Mouse (Mus musculus) hindbrain, embryonic 12.5 days (tissue): ENCODE measurements at regions not wholly inside any gene's neighbourhood (a gene's known extent, or its start where the extent isn't known, plus 50 kb on each side); places are given as distances from the start of the nearest gene placed in this dataset.
A peak's percentile ranks its signal among the peaks of the same experiment; 100 is the strongest.

ENCODE experiments used
- ATAC-seq: fragments of 200-750 bp; cut with Nextera tagmentation; 2 replicates; pipeline ENCODE4 v1.8.0; 2017; ENCODE audit warnings: moderate TSS enrichment; ENCODE audit not compliant: low FRiP score
- H3K27ac ChIP-seq: fragments of 300-500 bp; sonication (generic); 2 replicates; pipeline ENCODE4 v1.5.1; 2016; ENCODE audit warnings: mild to moderate bottlenecking
- H3K27me3 ChIP-seq: fragments of 300-500 bp; sonication (generic); 2 replicates; pipeline ENCODE4 v1.6.1; 2016; ENCODE audit warnings: mild to moderate bottlenecking
- H3K36me3 ChIP-seq: fragments of 300-500 bp; sonication (generic); 2 replicates; pipeline ENCODE4 v1.6.1; 2016; ENCODE audit warnings: mild to moderate bottlenecking
- H3K4me1 ChIP-seq: fragments of 300-500 bp; sonication (generic); 2 replicates; pipeline ENCODE4 v1.6.1; 2016
- H3K4me2 ChIP-seq: fragments of 300-500 bp; sonication (generic); replicated peaks from 2 replicates; pipeline ENCODE4 v1.6.1; 2016; ENCODE audit warnings: mild to moderate bottlenecking
- H3K4me3 ChIP-seq: fragments of 300-500 bp; sonication (generic); 2 replicates; pipeline ENCODE4 v1.5.1; 2016; ENCODE audit warnings: mild to moderate bottlenecking
- H3K9ac ChIP-seq: fragments of 300-500 bp; sonication (generic); 2 replicates; pipeline ENCODE4 v1.6.1; 2016; ENCODE audit warnings: mild to moderate bottlenecking, moderate library complexity
- H3K9me3 ChIP-seq: fragments of 300-500 bp; sonication (generic); replicated peaks from 2 replicates; pipeline ENCODE4 v1.6.1; 2016; ENCODE audit warnings: mild to moderate bottlenecking
- WGBS: fragments of 180-500 bp; shearing (Covaris S2); methylation state at CpG from one replicate; pipeline ENCODE4 v1.1.7; 2016; 5-methylcytosine and 5-hydroxymethylcytosine counted together

- peaks cover 4% of the 10 kb centered on the region; the same call in 1 of the 2 replicates for H3K4me1 ChIP-seq
- H3K9ac ChIP-seq, result no peak overlapping the region
- H3K27me3 ChIP-seq, result no peaks in the 10 kb centered on the region
- no peak overlapping the region for H3K4me2 ChIP-seq
- no peaks in the 10 kb centered on the region for H3K36me3 ChIP-seq
- H3K27ac ChIP-seq, result no peak overlapping the region
- 56% methylated on average over 3 of the region's 3 CpGs for WGBS
- H3K9me3 ChIP-seq, result no peaks in the 10 kb centered on the region
- H3K4me3 ChIP-seq, result no peak overlapping the region
- ATAC-seq, result peak; percentile 85
Measured at GRCm38 (mm10) chr3:82478179-82479138, 69.4 kb downstream of the Npy2r start.
